Mouse (Mus musculus) bone marrow macrophage, adult 2 months (primary cell): Measurements from ENCODE around the gene Evx1.

Experiments
- CTCF ChIP-seq: IDR thresholded peaks from 2 replicates; pipeline ENCODE4 v1.5.1; 2012; ENCODE audit warnings: low read depth, mild to moderate bottlenecking, low read length, moderate library complexity
- POLR2A ChIP-seq: IDR thresholded peaks from 2 replicates; pipeline ENCODE4 v1.6.1; 2012; ENCODE audit warnings: mild to moderate bottlenecking, low read depth, low read length, borderline replicate concordance

GRCm38 (mm10) chr6:52366021-52366420 lies 52.7 kb downstream of the Evx1 start:
- TF ChIP-seq CTCF (no peak), POLR2A (no peak)
